Mouse (Mus musculus) hindbrain, embryonic 11.5 days (tissue): Measurements from ENCODE around the gene Kctd8. TPM values are rescaled to one million over a fixed set of nuclear protein-coding genes. Genes with fewer than 3 reads are reported as not detected.
"Not testable (repeated sequence)": the region's sequence is repeated elsewhere in the genome, so short reads cannot be mapped to it uniquely, and the experiment has no call there.

Experiments
- ATAC-seq: fragments of 200-750 bp; cut with Nextera tagmentation; 2 replicates; pipeline ENCODE4 v1.8.0; 2017; ENCODE audit warnings: mild to moderate bottlenecking, moderate TSS enrichment, moderate library complexity; ENCODE audit not compliant: low FRiP score
- DNase-seq: peaks from one replicate; pipeline ENCODE4 v3.0.0-alpha.2; 2015; ENCODE audit warnings: low spot score
- H3K27ac ChIP-seq: fragments of 300-500 bp; sonication (generic); 2 replicates; pipeline ENCODE4 v1.5.1; 2014; ENCODE audit warnings: mild to moderate bottlenecking, low read depth, low read length
- H3K27me3 ChIP-seq: fragments of 300-500 bp; sonication (generic); 2 replicates; pipeline ENCODE4 v1.6.1; 2014; ENCODE audit warnings: mild to moderate bottlenecking, low read length, moderate library complexity, mixed read lengths; ENCODE audit not compliant: control insufficient read depth, insufficient read depth
- H3K36me3 ChIP-seq: fragments of 300-500 bp; sonication (generic); 2 replicates; pipeline ENCODE4 v1.6.1; 2014; ENCODE audit warnings: mild to moderate bottlenecking, low read length, moderate library complexity, mixed read lengths; ENCODE audit not compliant: control insufficient read depth, insufficient read depth
- H3K4me1 ChIP-seq: fragments of 300-500 bp; sonication (generic); replicated peaks from 2 replicates; pipeline ENCODE4 v1.6.1; 2014; ENCODE audit warnings: low read length, mixed read lengths; ENCODE audit not compliant: control insufficient read depth, insufficient read depth
- H3K4me2 ChIP-seq: fragments of 300-500 bp; sonication (generic); replicated peaks from 2 replicates; pipeline ENCODE4 v1.6.1; 2014; ENCODE audit warnings: mild to moderate bottlenecking, low read depth, low read length
- H3K4me3 ChIP-seq: fragments of 300-500 bp; sonication (generic); 2 replicates; pipeline ENCODE4 v1.5.1; 2014; ENCODE audit warnings: low read depth, low read length
- H3K9ac ChIP-seq: fragments of 300-500 bp; sonication (generic); 2 replicates; pipeline ENCODE4 v1.6.1; 2014; ENCODE audit warnings: low read depth, low read length
- H3K9me3 ChIP-seq: fragments of 300-500 bp; sonication (generic); 2 replicates; pipeline ENCODE4 v1.6.1; 2016; ENCODE audit warnings: low read length; ENCODE audit not compliant: control insufficient read depth
- WGBS: fragments of 180-500 bp; shearing (Covaris S2); extraction: QIAGEN DNeasy Blood & Tissue Kit; methylation state at CpG from one replicate; pipeline ENCODE4 v1.1.7; 2014; 5-methylcytosine and 5-hydroxymethylcytosine counted together
- polyA plus RNA-seq: library from polyadenylated mRNA; unstranded; fragments of >200 nt; fragmentation: Nextera tagmentation; extraction: Ambion mirVana; gene quantifications from 2 replicates; pipeline ENCODE4 v1.2.1, GENCODE M21; 2014

The Kctd8 gene
- polyA plus RNA-seq, 1 experiment from 2014 or later = 2.2 TPM

DNA sequence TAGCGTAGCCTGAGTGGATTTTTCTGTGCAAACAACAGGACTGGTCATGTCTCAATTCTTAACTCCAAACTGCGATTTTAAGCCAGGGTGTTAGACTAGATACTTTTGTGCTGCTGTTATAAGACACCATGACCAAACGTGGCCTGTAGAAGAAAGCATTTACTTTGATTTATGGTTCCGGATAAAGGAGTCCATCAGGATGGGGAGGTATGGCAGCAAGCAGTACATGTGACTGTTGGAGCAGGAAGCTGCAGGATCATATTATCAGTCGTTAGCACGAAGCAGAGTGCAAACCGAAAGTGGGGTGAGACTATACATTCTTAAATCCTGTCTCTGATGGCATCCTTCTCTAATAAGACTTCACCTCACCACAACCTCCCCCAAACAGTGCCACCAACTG, 28.9 kb downstream of the Kctd8 start:
- H3K36me3 ChIP-seq = no peaks in the 10 kb centered on the region
- H3K9ac ChIP-seq = no peak overlapping the region
- H3K9me3 ChIP-seq = no peaks in the 10 kb centered on the region
- H3K4me3 ChIP-seq = no peak overlapping the region
- H3K4me1 ChIP-seq = no peaks in the 10 kb centered on the region
- WGBS = 86% methylated on average over 7 of the region's 7 CpGs
- DNase-seq (no peak), ATAC-seq (no peak)
- H3K27me3 ChIP-seq = no peaks in the 10 kb centered on the region
- no peak overlapping the region for H3K27ac ChIP-seq
- H3K4me2 ChIP-seq = no peak overlapping the region

DNA sequence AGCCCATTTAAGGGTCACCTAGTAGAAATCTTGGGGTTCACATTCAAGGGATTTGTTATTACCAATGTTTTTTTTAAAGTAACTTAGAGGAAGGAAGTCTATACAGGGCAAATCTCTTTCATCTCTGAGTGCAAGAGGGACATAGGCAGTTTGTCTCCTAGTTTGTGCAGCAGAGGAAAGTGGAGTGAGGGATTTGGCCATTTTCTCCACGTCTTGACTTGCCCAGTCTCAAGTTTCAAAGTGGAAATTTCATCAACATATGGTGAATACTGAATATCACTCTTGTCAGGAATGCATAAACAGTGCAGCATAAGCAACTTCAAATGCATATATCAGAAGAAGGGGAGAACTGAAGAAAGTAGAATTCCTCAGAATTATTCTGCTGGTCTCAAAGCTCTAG, 39.8 kb downstream of the Kctd8 start:
- H3K9ac ChIP-seq = no peak overlapping the region
- H3K4me3 ChIP-seq = no peak overlapping the region
- no peaks in the 10 kb centered on the region for H3K9me3 ChIP-seq
- H3K4me1 ChIP-seq = no peaks in the 10 kb centered on the region
- DNase-seq (no peak), ATAC-seq (no peak)
- H3K27ac ChIP-seq = no peak overlapping the region
- no peaks in the 10 kb centered on the region for H3K36me3 ChIP-seq
- H3K27me3 ChIP-seq = no peaks in the 10 kb centered on the region
- no peak overlapping the region for H3K4me2 ChIP-seq
- 57% methylated on average over 1 of the region's 1 CpGs for WGBS

DNA sequence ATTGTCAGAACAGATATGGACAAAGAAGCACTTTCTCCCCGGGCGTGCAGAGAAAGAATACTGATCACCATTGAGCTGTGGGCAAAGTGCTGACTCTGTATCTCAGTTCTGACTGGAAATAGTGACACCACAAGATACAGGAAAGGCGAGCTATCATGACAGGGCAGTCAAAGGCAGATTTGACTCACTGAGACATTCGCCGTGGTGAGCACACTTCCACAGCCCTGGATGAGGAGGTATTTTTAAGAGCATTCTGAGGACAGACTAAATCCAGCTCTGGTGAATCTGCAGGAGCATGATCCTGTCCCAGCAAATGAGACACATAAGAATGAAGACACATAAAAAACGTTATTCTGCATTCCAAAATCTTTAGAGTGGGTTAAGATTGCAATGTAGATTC, 49.1 kb downstream of the Kctd8 start:
- no peaks in the 10 kb centered on the region for H3K27me3 ChIP-seq
- DNase-seq (no peak), ATAC-seq (no peak)
- no peaks in the 10 kb centered on the region for H3K36me3 ChIP-seq
- no peaks in the 10 kb centered on the region for H3K4me1 ChIP-seq
- H3K9me3 ChIP-seq = no peaks in the 10 kb centered on the region
- H3K9ac ChIP-seq = no peak overlapping the region
- 84% methylated on average over 6 of the region's 6 CpGs for WGBS
- no peak overlapping the region for H3K27ac ChIP-seq
- H3K4me3 ChIP-seq = no peak overlapping the region
- H3K4me2 ChIP-seq = no peak overlapping the region

DNA sequence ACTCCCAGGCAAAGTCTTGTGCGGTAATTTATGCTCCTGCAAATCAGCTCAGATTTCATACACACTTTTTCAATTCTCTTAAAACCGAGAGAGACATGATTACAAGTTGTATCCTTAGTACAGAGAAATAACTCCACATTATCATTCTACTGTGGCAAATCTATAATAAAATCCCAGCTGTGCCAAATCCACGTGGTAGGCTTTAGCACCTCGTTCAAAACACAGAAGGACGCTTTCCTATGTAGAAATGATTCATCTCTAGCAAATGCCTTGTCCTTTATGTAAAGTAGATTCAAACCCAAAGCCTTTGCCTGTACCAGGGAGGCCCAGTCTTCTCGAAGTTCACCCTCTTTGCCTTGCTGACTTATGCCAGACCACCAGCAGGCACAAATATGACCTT, 57.1 kb downstream of the Kctd8 start:
- Histone ChIP-seq H3K9ac (no peak overlapping the region), H3K4me1 (no peaks in the 10 kb centered on the region), H3K4me2 (no peak overlapping the region), H3K36me3 (no peaks in the 10 kb centered on the region), H3K9me3 (no peaks in the 10 kb centered on the region), H3K27me3 (no peaks in the 10 kb centered on the region), H3K27ac (no peak overlapping the region), H3K4me3 (no peak overlapping the region)
- ATAC-seq = no peak
- 85% methylated on average over 6 of the region's 6 CpGs for WGBS
- no peak for DNase-seq

DNA sequence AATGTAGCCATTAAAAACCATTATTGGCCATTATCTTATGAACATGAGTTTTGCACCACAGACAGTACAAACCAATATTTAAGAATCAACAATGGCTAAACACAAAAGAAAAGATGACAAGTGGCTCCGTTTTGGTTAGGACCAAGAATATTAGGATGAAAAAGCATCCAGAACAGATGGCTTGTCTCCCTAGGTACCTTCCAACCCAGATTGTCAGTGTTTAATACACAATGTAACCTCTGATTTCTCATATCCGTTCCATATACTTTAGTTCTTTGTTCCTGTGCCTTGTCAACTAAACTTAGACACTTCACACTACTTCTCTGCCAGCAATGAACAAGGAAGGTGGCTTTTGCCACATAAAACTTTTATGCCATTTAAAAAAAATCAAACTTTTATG, 89.1 kb downstream of the Kctd8 start:
- Histone ChIP-seq H3K4me2 (no peak overlapping the region), H3K27ac (no peak overlapping the region), H3K4me3 (no peak overlapping the region), H3K36me3 (no peaks in the 10 kb centered on the region), H3K9ac (no peak overlapping the region), H3K4me1 (no peaks in the 10 kb centered on the region), H3K27me3 (no peaks in the 10 kb centered on the region), H3K9me3 (no peaks in the 10 kb centered on the region)
- WGBS = 88% methylated on average over 2 of the region's 2 CpGs
- ATAC-seq = no peak
- DNase-seq = no peak

DNA sequence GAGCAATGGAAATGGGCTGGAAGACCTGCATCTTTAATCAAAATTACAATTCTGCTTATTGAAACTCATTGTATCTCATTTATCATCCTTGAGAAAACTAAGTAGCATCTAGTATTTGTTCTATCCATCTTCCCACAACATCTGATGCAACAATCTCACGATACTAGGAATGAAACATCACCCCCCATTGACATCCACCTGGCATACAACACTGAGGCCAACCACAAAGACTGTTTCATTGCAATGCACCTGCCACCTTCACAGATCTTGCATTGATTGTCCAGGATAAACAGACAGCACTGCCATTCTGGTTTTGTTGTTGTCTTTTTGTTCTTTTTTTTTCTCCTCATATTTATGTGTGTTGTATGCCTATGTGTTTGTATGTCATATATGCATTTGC, 99.5 kb downstream of the Kctd8 start:
- Histone ChIP-seq H3K27me3 (no peaks in the 10 kb centered on the region), H3K4me1 (no peaks in the 10 kb centered on the region), H3K27ac (no peak overlapping the region), H3K9ac (no peak overlapping the region), H3K9me3 (no peaks in the 10 kb centered on the region), H3K36me3 (no peaks in the 10 kb centered on the region), H3K4me3 (no peak overlapping the region), H3K4me2 (no peak overlapping the region)
- ATAC-seq (no peak), DNase-seq (no peak)
- 82% methylated on average over 1 of the region's 1 CpGs for WGBS

DNA sequence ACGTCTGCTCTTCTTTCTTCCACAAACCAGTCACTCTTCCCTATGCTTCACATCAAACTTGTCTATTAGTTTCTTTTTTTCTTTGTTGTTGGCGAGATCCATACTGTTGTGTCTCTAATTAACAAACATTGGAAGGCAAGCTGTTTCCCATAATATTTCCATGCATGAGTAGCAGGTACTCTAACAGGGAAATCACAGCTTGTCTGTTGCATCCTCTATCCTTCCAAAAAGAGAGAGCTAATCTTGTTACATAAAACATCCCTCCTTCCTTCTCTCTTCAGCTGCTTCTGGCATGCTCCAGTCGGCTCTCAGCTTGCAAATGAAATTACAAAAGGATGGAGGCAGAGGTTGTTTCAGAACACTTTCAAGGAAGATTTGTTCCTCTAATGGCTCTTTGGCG, 107.9 kb downstream of the Kctd8 start:
- H3K4me2 ChIP-seq = no peak overlapping the region
- H3K9me3 ChIP-seq = no peaks in the 10 kb centered on the region
- no peak overlapping the region for H3K27ac ChIP-seq
- no peak overlapping the region for H3K4me3 ChIP-seq
- WGBS = 70% methylated on average over 4 of the region's 4 CpGs
- DNase-seq = no peak
- no peak for ATAC-seq
- H3K4me1 ChIP-seq = no peaks in the 10 kb centered on the region
- no peaks in the 10 kb centered on the region for H3K36me3 ChIP-seq
- H3K27me3 ChIP-seq = no peaks in the 10 kb centered on the region
- H3K9ac ChIP-seq = no peak overlapping the region

DNA sequence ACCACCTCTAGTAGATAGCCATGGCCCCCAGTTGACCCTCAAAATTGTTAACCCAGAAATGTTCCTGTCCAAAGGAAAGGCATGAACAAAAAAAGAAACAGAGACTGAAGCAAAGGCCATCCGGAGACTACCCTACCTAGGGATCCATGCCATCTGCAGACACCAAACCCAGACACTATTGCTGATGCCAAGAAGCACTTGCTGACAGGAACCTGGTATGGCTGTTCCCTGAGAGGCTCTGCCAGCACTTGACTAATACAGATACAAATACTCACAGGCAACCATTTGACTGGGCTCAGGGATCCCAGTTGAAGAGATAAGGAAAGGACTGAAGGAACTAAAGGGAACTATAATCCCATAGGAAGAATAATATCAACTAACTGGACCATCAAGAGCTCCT, 109.8 kb downstream of the Kctd8 start:
- H3K27ac ChIP-seq, H3K36me3 ChIP-seq: not testable (repeated sequence)

DNA sequence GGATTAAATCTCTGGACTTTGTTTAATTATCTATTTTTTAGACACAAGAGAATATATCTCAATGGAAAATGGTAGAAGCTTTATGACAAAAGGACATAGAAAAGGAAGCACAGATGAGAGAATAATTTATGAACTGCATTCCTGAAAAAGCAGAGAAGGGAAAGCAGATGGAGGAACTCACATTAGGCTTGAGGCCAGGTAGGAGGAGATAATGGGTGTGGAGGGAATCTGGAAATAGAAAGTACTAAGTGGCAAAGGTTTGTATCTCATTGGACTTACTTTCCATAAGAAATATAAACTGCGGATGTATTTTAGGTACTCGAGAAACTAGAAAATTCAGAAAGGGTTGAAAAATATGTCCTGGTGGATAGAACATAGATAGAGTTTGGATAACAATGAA, 114.3 kb downstream of the Kctd8 start:
- Histone ChIP-seq H3K27me3 (no peaks in the 10 kb centered on the region), H3K4me1 (no peaks in the 10 kb centered on the region), H3K9ac (no peak overlapping the region), H3K9me3 (no peaks in the 10 kb centered on the region), H3K36me3 (no peaks in the 10 kb centered on the region), H3K4me2 (no peak overlapping the region), H3K4me3 (no peak overlapping the region), H3K27ac (no peak overlapping the region)
- 91% methylated on average over 2 of the region's 2 CpGs for WGBS
- no peak for DNase-seq
- no peak for ATAC-seq

More for the DNA sequence above, 109.8 kb downstream of the Kctd8 start:
- not testable (repeated sequence) for H3K9me3 ChIP-seq, H3K27me3 ChIP-seq, DNase-seq, H3K4me3 ChIP-seq, H3K9ac ChIP-seq, H3K4me1 ChIP-seq, H3K4me2 ChIP-seq, ATAC-seq
- WGBS = 80% methylated on average over 1 of the region's 1 CpGs
